Mouse (Mus musculus): ENCODE measurements at regions not wholly inside any gene's neighbourhood (a gene's known extent, or its start where the extent isn't known, plus 50 kb on each side); places are given as distances from the start of the nearest gene placed in this dataset.
"Not testable (repeated sequence)": the region's sequence is repeated elsewhere in the genome, so short reads cannot be mapped to it uniquely, and the experiment has no call there.

DNA sequence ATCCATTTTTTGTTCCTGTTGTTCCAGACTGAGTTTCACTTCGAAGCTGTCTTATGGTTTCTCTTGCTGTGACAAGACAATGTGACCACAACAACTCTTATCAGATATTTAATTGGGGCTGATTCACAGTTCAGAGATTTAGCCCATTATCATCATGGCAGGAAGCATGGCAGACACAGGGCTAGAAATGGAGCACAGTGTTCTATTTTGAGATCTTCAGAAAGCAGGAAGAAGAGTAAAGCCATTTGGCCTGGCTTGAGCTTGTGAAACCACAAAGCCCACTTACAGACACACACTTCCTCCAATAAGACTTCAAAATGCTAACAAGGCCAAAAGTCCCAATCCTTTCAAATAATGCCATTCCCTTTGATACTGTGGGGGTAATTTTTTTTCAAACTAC, 670.4 kb upstream of the Cdh12 start:
- no peak for DNase-seq

DNA sequence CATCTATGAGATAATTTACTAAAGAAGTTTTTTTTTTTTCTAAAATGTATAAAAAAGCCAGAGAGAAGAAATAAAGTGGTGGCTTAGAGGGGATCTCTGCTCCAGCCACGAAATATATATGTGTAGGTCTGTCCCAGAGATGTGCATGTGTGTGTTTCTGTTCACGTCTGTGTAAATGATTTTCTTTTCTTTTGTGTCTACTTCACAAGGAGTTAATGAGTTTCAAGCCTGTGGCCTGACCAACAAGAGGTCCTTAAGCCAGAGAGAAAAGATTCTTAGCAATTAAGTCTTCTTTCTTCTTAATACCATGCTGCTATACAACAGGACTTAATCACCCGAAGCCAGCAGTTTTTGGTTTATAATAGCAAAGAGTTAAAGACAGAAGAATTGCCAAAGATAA, 665.2 kb upstream of the Cdh12 start:
- no peak for DNase-seq

DNA sequence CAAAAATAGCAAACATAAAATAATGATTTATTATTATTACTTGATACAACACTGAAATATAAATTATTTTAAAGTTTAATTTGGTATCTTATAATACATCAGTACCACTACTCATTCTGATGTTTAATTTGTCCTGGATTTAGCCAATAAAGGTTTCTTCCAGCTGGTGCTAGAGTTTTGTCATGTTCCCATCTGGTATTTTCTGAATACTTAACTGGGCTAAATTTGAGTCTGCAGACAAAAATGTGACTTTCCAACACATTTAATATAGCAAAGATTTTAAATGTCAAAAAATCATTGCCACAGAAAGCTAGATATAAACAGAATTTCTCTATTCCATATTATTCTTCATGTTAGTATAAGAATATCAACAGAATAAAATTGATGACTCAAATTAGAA, 642.1 kb upstream of the Cdh12 start:
- no peak for DNase-seq

DNA sequence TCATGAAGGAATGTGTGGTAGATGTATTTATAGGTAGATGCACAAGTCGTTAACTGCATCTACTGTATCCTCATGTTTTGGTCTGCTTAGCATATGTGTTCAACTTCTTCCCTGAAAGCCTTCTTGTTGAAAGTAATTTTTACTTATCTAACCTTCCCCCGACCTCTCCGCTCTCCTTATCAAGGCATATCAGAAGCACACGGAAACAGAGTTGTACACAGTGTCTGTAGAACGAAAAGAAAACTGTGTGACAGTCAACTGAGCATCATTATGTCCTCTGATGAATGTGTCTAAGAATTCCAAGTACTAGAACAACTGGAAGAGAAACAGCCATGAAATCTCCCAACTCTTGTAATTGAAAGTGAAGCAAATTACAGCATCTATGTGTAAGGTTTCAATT, 635.4 kb upstream of the Cdh12 start:
- DNase-seq, result no peak

DNA sequence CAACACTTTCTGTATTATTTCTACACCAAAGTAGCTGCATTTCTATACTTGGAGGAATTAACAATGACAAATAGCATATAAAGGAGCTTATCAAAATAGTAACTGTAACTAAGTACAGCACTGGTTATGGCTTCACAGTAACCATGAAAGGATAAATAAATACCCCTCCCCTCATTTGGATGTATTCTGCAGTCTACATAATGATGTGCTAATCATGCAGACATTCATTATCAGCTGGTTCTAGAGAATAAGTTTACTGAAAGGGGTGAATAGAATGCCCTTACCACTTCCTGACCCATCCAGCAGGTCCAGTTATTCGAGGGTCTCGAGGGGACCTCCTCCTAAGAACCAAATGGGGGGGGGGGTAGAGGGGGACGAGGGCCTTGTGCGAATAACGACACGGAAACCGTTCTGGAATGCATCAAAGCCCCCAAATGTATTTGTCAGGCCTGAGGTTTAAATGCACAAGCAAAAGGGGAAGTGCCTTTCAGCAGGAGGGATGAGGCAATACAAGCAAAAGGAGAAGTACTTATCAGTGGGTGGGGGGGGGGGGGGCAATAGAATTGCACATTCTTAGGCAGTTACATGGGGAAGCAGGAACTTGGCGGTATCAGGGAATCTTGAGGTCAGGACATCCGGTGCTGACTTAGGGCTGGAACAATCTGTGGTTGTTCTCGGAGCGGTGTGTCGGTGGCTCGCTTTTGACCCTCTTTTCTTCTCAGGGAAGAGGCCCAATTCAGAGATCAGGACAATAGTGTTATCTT, 592.0 kb upstream of the Cdh12 start:
- DNase-seq, result not testable (repeated sequence)

DNA sequence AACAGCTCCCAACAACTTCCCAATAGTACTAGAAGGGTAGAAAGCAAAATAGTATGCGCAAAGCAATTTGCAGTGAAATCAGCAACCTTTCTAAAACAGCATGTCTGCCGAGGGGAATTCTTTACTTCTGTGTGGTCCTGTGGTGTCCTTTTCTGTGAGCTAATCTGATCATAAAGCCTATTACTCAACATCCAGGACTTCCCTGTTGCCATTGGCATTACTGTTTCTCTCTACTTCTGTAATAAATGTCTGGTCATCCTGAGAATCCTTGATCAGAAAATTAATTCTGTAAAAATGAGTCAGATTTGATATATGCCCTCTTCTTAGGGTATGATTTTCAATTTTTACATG, 591.4 kb upstream of the Cdh12 start:
- DNase-seq, result no peak

DNA sequence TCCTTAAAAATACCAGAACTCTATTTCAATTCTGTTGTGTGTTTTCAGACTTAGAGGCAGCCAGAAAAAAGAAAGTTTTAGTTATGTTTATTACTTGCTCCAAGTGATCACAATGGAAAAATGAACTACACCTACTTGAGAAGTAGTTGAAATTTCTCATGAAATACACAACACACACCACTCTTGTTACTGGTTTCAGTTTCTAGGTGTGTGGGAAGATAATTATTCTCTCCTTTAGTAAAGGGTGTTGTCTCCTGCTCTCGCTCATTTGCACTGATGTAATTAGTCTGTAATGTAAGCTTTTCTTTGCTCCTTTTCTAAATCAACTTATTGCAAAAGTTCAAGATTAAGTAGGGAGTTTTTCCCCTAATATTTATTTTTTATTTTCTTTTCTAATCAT, 590.4 kb upstream of the Cdh12 start:
- no peak for DNase-seq

DNA sequence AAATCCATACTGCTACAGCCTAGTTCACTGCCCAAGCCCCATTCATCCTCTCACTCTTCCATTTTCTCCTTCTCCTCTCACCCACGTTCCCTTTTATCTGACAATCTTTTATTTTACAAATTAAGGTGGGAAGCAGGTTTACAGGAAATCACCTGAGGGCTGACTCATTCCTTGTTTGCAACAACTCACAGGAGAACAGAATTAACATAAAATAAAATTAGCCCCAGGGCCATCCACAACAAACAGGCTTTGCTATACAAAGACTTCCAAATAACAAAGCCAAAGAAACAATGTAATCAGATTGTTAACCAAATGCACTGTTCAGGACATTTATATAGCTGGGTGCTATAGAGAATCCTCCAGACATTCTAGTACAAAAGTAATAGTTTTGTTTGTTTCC, 585.1 kb upstream of the Cdh12 start:
- DNase-seq, result no peak

DNA sequence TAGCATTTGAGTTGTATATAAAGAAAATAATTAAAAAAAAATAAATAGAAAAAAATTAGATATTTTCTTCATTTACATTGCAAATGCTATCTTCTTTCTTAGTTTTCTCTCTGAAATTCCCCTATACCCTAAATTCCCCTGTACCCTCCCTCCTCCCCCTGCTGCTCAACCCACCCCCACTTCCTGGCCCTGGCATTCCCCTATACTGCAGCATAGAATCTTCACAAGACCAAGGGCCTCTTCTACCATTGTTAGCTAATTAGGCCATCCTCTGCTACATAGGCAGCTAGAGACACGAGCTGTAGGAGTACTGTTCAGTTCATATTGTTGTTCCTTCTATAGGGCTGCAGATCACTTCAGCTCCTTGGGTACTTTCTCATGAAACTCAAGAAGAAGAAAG, 582.5 kb upstream of the Cdh12 start:
- no peak for DNase-seq

DNA sequence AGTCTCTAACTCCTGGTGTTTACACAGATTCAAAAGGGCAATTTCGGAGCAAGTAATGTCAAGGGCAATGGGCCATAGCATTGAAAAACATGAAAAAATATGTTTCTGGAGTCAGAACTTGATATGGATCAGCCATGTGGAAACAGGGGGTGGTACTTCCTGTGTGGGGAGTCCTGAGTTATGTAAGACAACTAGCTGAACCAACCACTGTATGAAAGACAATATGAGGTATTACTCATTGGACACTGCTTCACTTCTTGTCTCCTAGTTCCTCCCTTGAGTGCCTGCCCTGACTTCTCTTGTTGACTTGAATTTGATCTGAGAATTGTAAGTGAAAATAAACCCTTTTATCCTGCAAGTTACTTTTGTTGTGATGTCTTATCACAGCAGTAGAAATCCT, 580.0 kb upstream of the Cdh12 start:
- no peak for DNase-seq

DNA sequence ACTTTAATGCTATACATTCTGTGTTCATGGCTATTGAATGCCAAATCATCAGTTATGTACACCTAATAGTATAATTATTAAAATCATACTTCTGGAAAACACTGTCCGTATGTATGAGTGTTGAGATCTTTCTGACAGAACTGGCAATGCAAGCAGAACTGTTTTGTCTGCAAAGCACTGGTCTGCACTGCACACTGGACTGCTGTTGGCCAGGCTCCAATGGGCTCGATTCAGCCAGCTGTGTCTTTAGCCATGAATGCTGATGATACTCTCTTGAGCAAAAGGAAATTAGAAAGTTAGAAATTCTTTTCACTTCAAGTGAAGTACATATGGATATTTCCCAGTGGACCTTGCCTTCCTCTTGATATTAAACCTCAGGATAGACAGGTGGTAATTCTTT, 576.5 kb upstream of the Cdh12 start:
- DNase-seq, result peak; percentile 10

Measured in kidney, postnatal 10 days (tissue).